Mouse (Mus musculus) megakaryocyte progenitor cell, adult 5-6 weeks (primary cell): ENCODE results near the gene Zfp36. TPM values are rescaled to one million over a fixed set of nuclear protein-coding genes. Genes with fewer than 3 reads are reported as not detected.

ENCODE experiments used
- ATAC-seq: replicated peaks from 2 replicates; pipeline ENCODE4 v1.8.0; 2016; ENCODE audit warnings: mild to moderate bottlenecking, moderate TSS enrichment, inconsistent platforms; ENCODE audit not compliant: poor library complexity
- total RNA-seq, 2 experiments: library from RNA; stranded (forward) in 1 of 2; stranded (reverse) in 1 of 2; fragments of 157-497, 149-512 nt in 1 of 2; fragments of 200-1000 nt in 1 of 2; gene quantifications; 2 replicates each; pipeline versions ENCODE4 v1.2.3 to v1.2.4; 2015 to 2017

Zfp36 gene
- total RNA-seq, 2 experiments from 2014 or later, result 46.4 to 87.3 TPM

- no peak for ATAC-seq
These were observed 9.0 kb downstream of the Zfp36 start for GRCm38 (mm10) chr7:28370977-28371513.

GRCm38 (mm10) chr7:28370051-28370450 is 10.0 kb downstream of the Zfp36 start:
- no peak for ATAC-seq

- ATAC-seq, result no peak
These were observed 11.7 kb downstream of the Zfp36 start for GRCm38 (mm10) chr7:28368276-28368920.

GRCm38 (mm10) chr7:28367663-28368275 is 12.3 kb downstream of the Zfp36 start:
- ATAC-seq, result no peak

GRCm38 (mm10) chr7:28362441-28363060 is 17.5 kb downstream of the Zfp36 start:
- no peak for ATAC-seq

- no peak for ATAC-seq
These were observed 18.3 kb downstream of the Zfp36 start for GRCm38 (mm10) chr7:28361647-28362341.

GRCm38 (mm10) chr7:28360291-28360690 is 19.8 kb downstream of the Zfp36 start:
- no peak for ATAC-seq

GRCm38 (mm10) chr7:28359854-28360253 is 20.2 kb downstream of the Zfp36 start:
- ATAC-seq, result no peak

GRCm38 (mm10) chr7:28358431-28358830 is 21.6 kb downstream of the Zfp36 start:
- ATAC-seq, result no peak

- ATAC-seq, result no peak
These were observed 22.1 kb downstream of the Zfp36 start for GRCm38 (mm10) chr7:28357984-28358383.

- no peak for ATAC-seq
These were observed 23.1 kb downstream of the Zfp36 start for GRCm38 (mm10) chr7:28356981-28357380.

- no peak for ATAC-seq
These were observed 24.8 kb downstream of the Zfp36 start for GRCm38 (mm10) chr7:28355221-28355620.

GRCm38 (mm10) chr7:28354596-28354995 is 25.5 kb downstream of the Zfp36 start:
- no peak for ATAC-seq

GRCm38 (mm10) chr7:28354113-28354581 is 25.9 kb downstream of the Zfp36 start:
- no peak for ATAC-seq

- ATAC-seq, result no peak
These were observed 26.8 kb downstream of the Zfp36 start for GRCm38 (mm10) chr7:28353267-28353666.

GRCm38 (mm10) chr7:28351676-28352191 is 28.3 kb downstream of the Zfp36 start:
- peak; percentile 21 for ATAC-seq

GRCm38 (mm10) chr7:28350155-28350883 is 29.7 kb downstream of the Zfp36 start, which contains the start of gene Rps16:
Gene Rps16 (plus strand): TSS chr7:28350652.
- ATAC-seq, result peak; percentile 92

GRCm38 (mm10) chr7:28348601-28349000 is 31.5 kb downstream of the Zfp36 start:
- no peak for ATAC-seq

- ATAC-seq, result peak; percentile 32
These were observed 32.3 kb downstream of the Zfp36 start for GRCm38 (mm10) chr7:28347746-28348145.

GRCm38 (mm10) chr7:28344637-28345036 is 35.4 kb downstream of the Zfp36 start:
- ATAC-seq, result peak; percentile 85
